Mouse (Mus musculus) heart, postnatal 0 days (tissue): ENCODE results near the gene Creb5. TPM values are rescaled to one million over a fixed set of nuclear protein-coding genes. Genes with fewer than 3 reads are reported as not detected.

Source experiments
- ATAC-seq: fragments of 200-750 bp; cut with Nextera tagmentation; 2 replicates; pipeline ENCODE4 v1.8.0; 2017; ENCODE audit warnings: low read depth, moderate number of reproducible peaks, moderate library complexity; ENCODE audit not compliant: insufficient read depth
- DNase-seq: peaks from one replicate; pipeline ENCODE4 v3.0.0-alpha.2; 2016; ENCODE audit warnings: low spot score
- H3K27ac ChIP-seq: fragments of 300-500 bp; sonication (generic); 2 replicates; pipeline ENCODE4 v1.5.1; 2014; ENCODE audit warnings: low read depth, mild to moderate bottlenecking
- H3K27me3 ChIP-seq: fragments of 300-500 bp; sonication (generic); 2 replicates; pipeline ENCODE4 v1.6.1; 2014; ENCODE audit warnings: low read length, mixed read lengths; ENCODE audit not compliant: control insufficient read depth, insufficient read depth
- H3K36me3 ChIP-seq: fragments of 300-500 bp; sonication (generic); replicated peaks from 2 replicates; pipeline ENCODE4 v1.6.1; 2014; ENCODE audit warnings: low read length, mixed read lengths; ENCODE audit not compliant: control insufficient read depth, insufficient read depth
- H3K4me1 ChIP-seq: fragments of 300-500 bp; sonication (generic); 2 replicates; pipeline ENCODE4 v1.6.1; 2014; ENCODE audit warnings: antibody characterized with exemption; ENCODE audit not compliant: control insufficient read depth, insufficient read depth
- H3K4me2 ChIP-seq: fragments of 300-500 bp; sonication (generic); 2 replicates; pipeline ENCODE4 v1.6.1; 2014; ENCODE audit warnings: low read depth, mild to moderate bottlenecking, low read length, moderate library complexity
- H3K4me3 ChIP-seq: fragments of 300-500 bp; sonication (generic); 2 replicates; pipeline ENCODE4 v1.5.1; 2014; ENCODE audit warnings: low read depth, low read length
- H3K9ac ChIP-seq: fragments of 300-500 bp; sonication (generic); replicated peaks from 2 replicates; pipeline ENCODE4 v1.6.1; 2014; ENCODE audit warnings: low read depth, low read length, mixed read lengths
- H3K9me3 ChIP-seq: fragments of 300-500 bp; sonication (generic); replicated peaks from 2 replicates; pipeline ENCODE4 v1.6.1; 2016; ENCODE audit warnings: low read length; ENCODE audit not compliant: control insufficient read depth
- CTCF ChIP-seq: IDR thresholded peaks from 2 replicates; pipeline ENCODE4 v1.5.1; 2016; ENCODE audit warnings: antibody characterized with exemption, control low read depth, low read depth
- EP300 ChIP-seq: IDR thresholded peaks from 2 replicates; pipeline ENCODE4 v1.6.1; 2016; ENCODE audit warnings: antibody characterized with exemption, low read depth
- WGBS: fragments of 180-500 bp; shearing (Covaris S2); extraction: QIAGEN DNeasy Blood & Tissue Kit; methylation state at CpG from one replicate; pipeline ENCODE4 v1.1.7; 2014; 5-methylcytosine and 5-hydroxymethylcytosine counted together
- polyA plus RNA-seq: library from polyadenylated mRNA; unstranded; fragments of >200 nt; fragmentation: Nextera tagmentation; extraction: Ambion mirVana; gene quantifications from 2 replicates; pipeline ENCODE4 v1.2.1, GENCODE M21; 2015
- total RNA-seq: library from RNA; depleted of rRNA; stranded (reverse); fragments of >200 nt; gene quantifications from 2 replicates; pipeline ENCODE4 v1.2.3, GENCODE M21; 2014; ENCODE audit warnings: low replicate concordance

The Creb5 gene
- total and polyA plus RNA-seq, 2 experiments from 2014 or later = 13.5 to 17.8 TPM

DNA sequence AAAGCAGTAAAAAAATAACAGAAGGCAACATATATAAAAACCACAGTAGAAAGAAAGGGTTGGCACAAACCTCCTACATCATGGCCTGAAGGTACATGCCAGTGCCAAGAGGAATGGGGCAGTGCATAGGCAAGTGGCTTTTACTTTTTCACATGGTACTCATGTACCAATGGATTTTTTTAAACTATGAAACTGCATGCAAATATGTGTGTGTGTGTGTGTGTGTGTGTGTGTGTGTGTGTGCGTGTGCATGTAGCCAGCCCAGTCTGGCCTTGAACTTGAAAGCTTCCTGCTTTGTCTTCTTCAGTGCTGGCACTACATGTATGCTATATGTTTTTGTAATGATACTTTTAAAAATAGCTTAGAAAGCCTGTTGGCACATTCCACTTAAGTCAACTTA is 391.2 kb downstream of the Creb5 start:
- no peaks in the 10 kb centered on the region for H3K27me3 ChIP-seq
- H3K9ac ChIP-seq = no peak overlapping the region
- H3K36me3 ChIP-seq = peaks cover 12% of the 10 kb centered on the region
- H3K4me3 ChIP-seq = no peak overlapping the region
- H3K27ac ChIP-seq = no peak overlapping the region
- DNase-seq (no peak), ATAC-seq (no peak)
- TF ChIP-seq CTCF (no peak), EP300 (no peak)
- peaks cover 8% of the 10 kb centered on the region; the same call in 1 of the 2 replicates for H3K4me1 ChIP-seq
- 81% methylated on average over 1 of the region's 1 CpGs for WGBS
- H3K9me3 ChIP-seq = no peaks in the 10 kb centered on the region
- H3K4me2 ChIP-seq = no peak overlapping the region

DNA sequence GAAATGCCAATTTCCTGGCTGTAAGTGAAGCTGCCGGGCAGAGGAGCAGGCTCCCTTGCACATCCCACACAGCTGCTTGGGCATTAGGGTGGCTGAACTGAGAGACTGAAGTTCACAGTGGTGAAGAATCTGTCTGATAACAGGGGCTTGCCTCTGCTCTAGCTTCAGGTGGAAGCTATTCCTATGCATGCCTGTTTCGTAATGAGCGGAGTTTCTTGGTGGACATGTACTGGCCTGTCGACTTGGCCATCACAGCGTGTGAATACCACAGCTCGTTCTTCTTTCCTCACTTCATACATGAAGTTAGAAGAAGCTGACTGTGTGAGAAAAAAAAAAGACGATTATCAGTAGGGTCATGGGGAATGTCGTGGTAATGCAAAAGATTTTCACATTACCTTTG is 393.0 kb downstream of the Creb5 start:
- no peak for DNase-seq
- ATAC-seq = no peak
- TF ChIP-seq EP300 (no peak), CTCF (no peak)
- WGBS = 84% methylated on average over 8 of the region's 8 CpGs
- no peak overlapping the region for H3K4me3 ChIP-seq
- H3K4me1 ChIP-seq = peaks cover 8% of the 10 kb centered on the region; the same call in 1 of the 2 replicates
- no peak overlapping the region for H3K9ac ChIP-seq
- no peaks in the 10 kb centered on the region for H3K9me3 ChIP-seq
- no peak overlapping the region for H3K4me2 ChIP-seq
- H3K27ac ChIP-seq = no peak overlapping the region
- H3K27me3 ChIP-seq = no peaks in the 10 kb centered on the region
- peaks cover 12% of the 10 kb centered on the region for H3K36me3 ChIP-seq

- ATAC-seq = no peak
- Histone ChIP-seq H3K4me1 (no peaks in the 10 kb centered on the region), H3K4me2 (no peak overlapping the region), H3K9ac (no peak overlapping the region), H3K36me3 (peaks cover 41% of the 10 kb centered on the region), H3K27ac (no peak overlapping the region), H3K9me3 (no peaks in the 10 kb centered on the region), H3K27me3 (no peaks in the 10 kb centered on the region), H3K4me3 (no peak overlapping the region)
- 76% methylated on average over 2 of the region's 2 CpGs for WGBS
- TF ChIP-seq CTCF (no peak), EP300 (no peak)
- DNase-seq = no peak
Observed at GRCm38 (mm10) chr6:53684416-53684815, 397.3 kb downstream of the Creb5 start.

- H3K27me3 ChIP-seq = no peaks in the 10 kb centered on the region
- H3K36me3 ChIP-seq = peaks cover 50% of the 10 kb centered on the region
- TF ChIP-seq CTCF = no peak
- no peak for TF ChIP-seq EP300
- no peaks in the 10 kb centered on the region for H3K4me1 ChIP-seq
- DNase-seq (no peak), ATAC-seq (no peak)
- no peak overlapping the region for H3K4me3 ChIP-seq
- no peak overlapping the region for H3K4me2 ChIP-seq
- 83% methylated on average over 14 of the region's 14 CpGs for WGBS
- H3K9me3 ChIP-seq = no peaks in the 10 kb centered on the region
- H3K27ac ChIP-seq = no peak overlapping the region
- H3K9ac ChIP-seq = no peak overlapping the region
Observed at GRCm38 (mm10) chr6:53685323-53685722, 398.3 kb downstream of the Creb5 start.

DNA sequence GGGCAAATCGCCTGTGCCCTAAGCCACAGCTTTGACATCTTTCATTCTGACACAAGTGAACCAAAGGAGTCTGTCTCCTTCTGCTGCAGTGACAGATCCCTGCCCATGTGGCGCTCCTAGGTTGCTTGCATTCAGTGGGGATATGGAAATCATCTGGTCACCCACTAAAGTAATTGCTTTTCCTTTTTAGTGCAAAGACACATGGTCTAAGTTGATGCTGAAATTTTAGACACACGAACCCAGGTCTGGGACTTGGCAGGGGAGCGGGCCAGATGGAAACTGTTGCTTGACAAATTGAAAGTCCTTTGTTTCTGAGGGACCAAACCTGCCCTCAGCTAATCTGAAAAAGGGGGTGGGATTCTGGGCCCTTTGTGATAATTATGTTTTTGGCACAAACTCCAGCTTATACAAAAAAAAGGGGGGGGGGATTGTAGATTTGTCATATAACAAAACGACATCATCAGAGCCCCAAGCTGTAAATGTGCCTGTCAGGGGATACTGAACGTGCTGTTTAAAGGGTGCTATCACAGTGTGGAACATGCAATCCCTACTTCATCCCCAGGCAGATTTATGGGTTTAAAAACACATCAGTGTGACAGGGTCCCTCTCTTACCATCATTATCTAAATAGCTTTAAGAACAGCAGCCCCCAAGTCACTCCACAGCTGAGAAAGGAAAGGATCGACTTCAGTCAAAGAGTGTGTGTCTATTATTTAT is 401.9 kb downstream of the Creb5 start:
- no peak overlapping the region for H3K9ac ChIP-seq
- no peak overlapping the region for H3K27ac ChIP-seq
- ATAC-seq (no peak), DNase-seq (no peak)
- TF ChIP-seq EP300 (no peak), CTCF (no peak)
- WGBS = 80% methylated on average over 7 of the region's 7 CpGs
- no peaks in the 10 kb centered on the region for H3K27me3 ChIP-seq
- H3K36me3 ChIP-seq = peaks cover 52% of the 10 kb centered on the region
- H3K4me1 ChIP-seq = no peaks in the 10 kb centered on the region
- H3K9me3 ChIP-seq = no peaks in the 10 kb centered on the region
- no peak overlapping the region for H3K4me3 ChIP-seq
- H3K4me2 ChIP-seq = no peak overlapping the region

- Histone ChIP-seq H3K4me2 (no peak overlapping the region), H3K4me3 (no peak overlapping the region), H3K27me3 (no peaks in the 10 kb centered on the region), H3K9me3 (no peaks in the 10 kb centered on the region), H3K4me1 (no peaks in the 10 kb centered on the region), H3K27ac (no peak overlapping the region), H3K9ac (no peak overlapping the region), H3K36me3 (peaks cover 54% of the 10 kb centered on the region)
- 90% methylated on average over 1 of the region's 1 CpGs for WGBS
- TF ChIP-seq EP300 = no peak
- no peak for TF ChIP-seq CTCF
- DNase-seq (no peak), ATAC-seq (no peak)
Observed at GRCm38 (mm10) chr6:53691006-53691405, 403.9 kb downstream of the Creb5 start.
